ENCODE assay signal across 25 mouse cellular contexts in genomic region chr2:103581369-103581897, GRCm38 (mm10). TPM values are rescaled to one million over a fixed set of nuclear protein-coding genes. Genes with fewer than 3 reads are reported as not detected.
A peak's percentile ranks its signal among the peaks of the same experiment; 100 is the strongest.
DNase-seq lines count a peak whose midpoint lies in the region; ATAC-seq and TF ChIP-seq lines count a peak whose summit lies in the region.
"Had no signal": no experiment of that assay in that cellular context is flagged by ENCODE, and none has a peak within 500 bp of the region (broad histone marks: within the 10 kb centered on the region; RNA-seq: fewer than 3 reads in every experiment).

No protein-coding gene starts in this region.

- no peaks in the 10 kb centered on the region for H3K27me3 ChIP-seq in heart, embryonic 13.5 days (replicated peaks)
- no peaks in the 10 kb centered on the region for H3K27me3 ChIP-seq in lung, embryonic 15.5 days
- no peaks in the 10 kb centered on the region for H3K27me3 ChIP-seq in lung, postnatal 0 days (replicated peaks; ENCODE audit: insufficient read depth, low read length)
- no peaks in the 10 kb centered on the region for H3K27me3 ChIP-seq in neural tube, embryonic 11.5 days (ENCODE audit: control insufficient read depth, insufficient read depth, low read length)
- H3K27me3 ChIP-seq in forebrain, embryonic 11.5 days (ENCODE audit: control insufficient read depth, insufficient read depth, low read length): no peaks in the 10 kb centered on the region
- H3K27me3 ChIP-seq: hindbrain, embryonic 12.5 days; liver, embryonic 15.5 days; Patski had no signal

- 43% methylated on average over 7 of the region's 7 CpGs for WGBS in heart, embryonic 13.5 days
- 42% methylated on average over 7 of the region's 7 CpGs for WGBS in lung, embryonic 15.5 days
- WGBS in lung, postnatal 0 days: 64% methylated on average over 7 of the region's 7 CpGs
- WGBS in neural tube, embryonic 11.5 days: 44% methylated on average over 7 of the region's 7 CpGs
- 84% methylated on average over 7 of the region's 7 CpGs for WGBS in forebrain, embryonic 11.5 days

- peaks cover 96% of the 10 kb centered on the region for H3K4me1 ChIP-seq in heart, embryonic 13.5 days
- H3K4me1 ChIP-seq in lung, embryonic 15.5 days: peaks cover 32% of the 10 kb centered on the region
- H3K4me1 ChIP-seq in lung, postnatal 0 days (ENCODE audit: insufficient read depth, low read depth, low read length): peaks cover 11% of the 10 kb centered on the region; the same call in 1 of the 2 replicates
- H3K4me1 ChIP-seq in neural tube, embryonic 11.5 days (ENCODE audit: control insufficient read depth, insufficient read depth, low read length): peaks cover 7% of the 10 kb centered on the region; the same call in 1 of the 2 replicates
- H3K4me1 ChIP-seq in forebrain, embryonic 11.5 days (replicated peaks; ENCODE audit: control insufficient read depth, insufficient read depth, low read length): no peaks in the 10 kb centered on the region; the same call in 1 of the 2 replicates

- no peak for ATAC-seq in heart, embryonic 13.5 days (ENCODE audit: extremely low read depth, insufficient number of reproducible peaks, low FRiP score, low TSS enrichment)
- ATAC-seq in lung, embryonic 15.5 days (ENCODE audit: borderline replicate concordance, extremely low read depth, low FRiP score, low TSS enrichment): peak; percentile 8; the same call in 1 of the 2 replicates
- no peak for ATAC-seq in lung, postnatal 0 days
- no peak for ATAC-seq in neural tube, embryonic 11.5 days (ENCODE audit: insufficient read depth, low FRiP score, low TSS enrichment)
- ATAC-seq in forebrain, embryonic 11.5 days (replicated peaks; ENCODE audit: low FRiP score): no peak
- ATAC-seq: CD4-positive, CD25-positive, alpha-beta regulatory T cell, adult 4 months; forebrain, embryonic 14.5 days; inflammation-experienced regulatory T-cells, adult 6 months; midbrain, embryonic 16.5 days; Patski had no signal

- no peaks in the 10 kb centered on the region for H3K9me3 ChIP-seq in heart, embryonic 13.5 days
- no peaks in the 10 kb centered on the region for H3K9me3 ChIP-seq in lung, embryonic 15.5 days
- H3K9me3 ChIP-seq in lung, postnatal 0 days (ENCODE audit: low read length): no peaks in the 10 kb centered on the region
- no peaks in the 10 kb centered on the region for H3K9me3 ChIP-seq in neural tube, embryonic 11.5 days (ENCODE audit: control insufficient read depth, low read length)
- no peaks in the 10 kb centered on the region for H3K9me3 ChIP-seq in forebrain, embryonic 11.5 days (ENCODE audit: control insufficient read depth, low read length)
- H3K9me3 ChIP-seq: hindbrain, embryonic 12.5 days; liver, embryonic 15.5 days had no signal

- H3K36me3 ChIP-seq in heart, embryonic 13.5 days: no peaks in the 10 kb centered on the region
- no peaks in the 10 kb centered on the region for H3K36me3 ChIP-seq in lung, embryonic 15.5 days
- no peaks in the 10 kb centered on the region for H3K36me3 ChIP-seq in lung, postnatal 0 days (ENCODE audit: insufficient read depth, low read length)
- H3K36me3 ChIP-seq in neural tube, embryonic 11.5 days (ENCODE audit: control insufficient read depth, insufficient read depth, low read length): no peaks in the 10 kb centered on the region
- no peaks in the 10 kb centered on the region for H3K36me3 ChIP-seq in forebrain, embryonic 11.5 days (ENCODE audit: control insufficient read depth, insufficient read depth, low read length)
- H3K36me3 ChIP-seq: hindbrain, embryonic 12.5 days; liver, embryonic 15.5 days had no signal

- TF ChIP-seq CTCF in lung, postnatal 0 days (IDR thresholded peaks at IDR 0.05): no peak

- H3K4me3 ChIP-seq in heart, embryonic 13.5 days: 0 out of 2 replicates have a peak overlapping the region, but pooled peaks have one; percentile 7
- H3K4me3 ChIP-seq in lung, embryonic 15.5 days: no peak overlapping the region
- no peak overlapping the region for H3K4me3 ChIP-seq in lung, postnatal 0 days (ENCODE audit: low read depth, low read length)
- no peak overlapping the region for H3K4me3 ChIP-seq in neural tube, embryonic 11.5 days (ENCODE audit: low read depth, low read length)
- H3K4me3 ChIP-seq in forebrain, embryonic 11.5 days (ENCODE audit: low read depth, low read length): no peak overlapping the region
- H3K4me3 ChIP-seq: erythroblast, embryonic 14.5 days; hindbrain, embryonic 12.5 days; left cerebral cortex, adult 2 months; liver, embryonic 15.5 days had no signal

- peak overlapping the region; percentile 52 for H3K4me2 ChIP-seq in heart, embryonic 13.5 days
- no peak overlapping the region for H3K4me2 ChIP-seq in lung, embryonic 15.5 days
- H3K4me2 ChIP-seq in lung, postnatal 0 days (replicated peaks; ENCODE audit: low read depth, low read length): no peak overlapping the region
- H3K4me2 ChIP-seq in neural tube, embryonic 11.5 days (ENCODE audit: low read depth): no peak overlapping the region
- H3K4me2 ChIP-seq in forebrain, embryonic 11.5 days (ENCODE audit: low read depth, low read length, severe bottlenecking): no peak overlapping the region
- H3K4me2 ChIP-seq: hindbrain, embryonic 12.5 days; liver, embryonic 15.5 days had no signal

- H3K9ac ChIP-seq in heart, embryonic 13.5 days: peak overlapping the region; percentile 69
- H3K9ac ChIP-seq in lung, embryonic 15.5 days: no peak overlapping the region
- no peak overlapping the region for H3K9ac ChIP-seq in lung, postnatal 0 days (replicated peaks; ENCODE audit: low read depth)
- H3K9ac ChIP-seq in neural tube, embryonic 11.5 days (ENCODE audit: low read length): no peak overlapping the region
- H3K9ac ChIP-seq in forebrain, embryonic 11.5 days (ENCODE audit: low read length): no peak overlapping the region
- H3K9ac ChIP-seq: hindbrain, embryonic 12.5 days; liver, embryonic 15.5 days had no signal

- DNase-seq in embryo, embryonic 11 days: peak; percentile 53
- no peak for DNase-seq in embryo, embryonic 9.5 days (ENCODE audit: extremely low spot score)
- DNase-seq in heart, adult 9 months (ENCODE audit: low spot score in 2 of 2): no peak
- no peak for DNase-seq in lung, postnatal 0 days (ENCODE audit: low spot score)
- peak; percentile 34 for DNase-seq in neural tube, embryonic 11.5 days (ENCODE audit: low spot score)
- DNase-seq in forebrain, embryonic 11.5 days (ENCODE audit: low spot score): no peak
- DNase-seq: adrenal gland, adult 8-10 months; cerebellum, adult 9-11 months; gastrocnemius, postnatal 25 days; kidney, adult 8-10 months; kidney, postnatal 25 days; left cerebral cortex, postnatal 4 days; retina, postnatal 1 day; thymus, adult 2 months had no signal

- peak overlapping the region; percentile 90 for H3K27ac ChIP-seq in heart, embryonic 13.5 days (replicated peaks)
- no peak overlapping the region for H3K27ac ChIP-seq in lung, embryonic 15.5 days
- no peak overlapping the region for H3K27ac ChIP-seq in lung, postnatal 0 days (ENCODE audit: low read length)
- no peak overlapping the region for H3K27ac ChIP-seq in neural tube, embryonic 11.5 days (ENCODE audit: low read depth, low read length)
- H3K27ac ChIP-seq in forebrain, embryonic 11.5 days (ENCODE audit: low read depth, low read length): no peak overlapping the region
- H3K27ac ChIP-seq: hindbrain, embryonic 12.5 days; left cerebral cortex, adult 2 months; liver, embryonic 15.5 days had no signal

- TF ChIP-seq EP300 in lung, postnatal 0 days (IDR thresholded peaks at IDR 0.05): no peak

RNA-seq across cellular contexts. Expression of gene Abtb2, which starts 15.3 kb away (rescaled TPM):
- polyA plus RNA-seq in heart, embryonic 13.5 days (2015; fragmentation: Nextera tagmentation; extraction: Ambion mirVana): 17.4 and 18.4 TPM in 2 replicates
- polyA plus RNA-seq in lung, embryonic 15.5 days (2015; fragmentation: Nextera tagmentation; extraction: Ambion mirVana): 8.3 and 8.5 TPM in 2 replicates
- 3.6 and 4.5 TPM in 2 replicates for polyA plus RNA-seq in lung, postnatal 0 days (2015; fragmentation: Nextera tagmentation; extraction: Ambion mirVana)
- 14.4 and 15.6 TPM in 2 replicates for polyA plus RNA-seq in neural tube, embryonic 11.5 days (2014; fragmentation: Nextera tagmentation; extraction: Ambion mirVana)
- polyA plus RNA-seq in forebrain, embryonic 11.5 days (2014; fragmentation: Nextera tagmentation; extraction: Ambion mirVana): 14.1 and 15.9 TPM in 2 replicates

Comparison
In these comparisons a context has a peak if more than half of its experiments do, and no peak if none do; other contexts are left out.
1. DNase-seq: peak in embryo, embryonic 11 days (single experiment) and neural tube, embryonic 11.5 days (single experiment); none in embryo, embryonic 9.5 days (single experiment), heart, adult 9 months (0 of 2), lung, postnatal 0 days (single experiment) and forebrain, embryonic 11.5 days (single experiment).